Mouse (Mus musculus) cerebellum, adult 2 months (tissue): ENCODE measurements around the gene Med28.

Source experiments
- CTCF ChIP-seq: fragments of 200-500 bp; IDR thresholded peaks from 2 replicates; pipeline ENCODE4 v1.5.1; 2011; ENCODE audit warnings: low read depth, mild to moderate bottlenecking, control low read depth, low read length, moderate library complexity, borderline replicate concordance; ENCODE audit not compliant: insufficient read depth
- POLR2A ChIP-seq: fragments of 200-500 bp; IDR thresholded peaks from 2 replicates; pipeline ENCODE4 v1.6.1; 2011; ENCODE audit warnings: low read length, control low read depth, borderline replicate concordance; ENCODE audit not compliant: insufficient read depth

DNA sequence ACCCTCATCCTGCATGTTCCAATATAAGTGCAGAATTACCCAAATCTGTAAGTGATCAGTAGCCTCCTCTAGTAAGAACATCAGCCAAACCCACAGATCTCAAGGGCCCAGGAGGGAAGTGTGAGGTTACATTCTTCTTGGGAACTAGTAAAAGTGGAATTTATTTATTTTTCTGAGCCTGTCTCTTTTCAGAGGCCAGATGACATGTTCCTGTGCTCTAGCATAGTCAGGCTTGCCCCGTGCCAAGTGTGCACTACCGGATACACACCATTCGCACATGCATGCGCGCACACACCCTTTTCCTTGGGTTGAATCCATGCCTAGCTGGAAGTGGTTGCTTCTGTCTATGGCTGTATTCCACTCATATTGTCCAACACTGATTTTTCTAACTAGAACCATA is 44.3 kb upstream of the Med28 start:
- TF ChIP-seq CTCF = no peak
- no peak for TF ChIP-seq POLR2A
